Mouse (Mus musculus) testis, adult 2 months (tissue): ENCODE measurements around the gene Calm3.

Source experiments
- CTCF ChIP-seq: fragments of 200-500 bp; IDR thresholded peaks from 2 replicates; pipeline ENCODE4 v1.5.1; 2012; ENCODE audit warnings: low read depth, mild to moderate bottlenecking, inconsistent platforms, low read length, moderate library complexity; ENCODE audit not compliant: control insufficient read depth, insufficient read depth, insufficient replicate concordance
- POLR2A ChIP-seq: fragments of 200-500 bp; IDR thresholded peaks from 2 replicates; pipeline ENCODE4 v1.6.1; 2012; ENCODE audit warnings: low read depth, mild to moderate bottlenecking, inconsistent platforms, low read length, moderate library complexity; ENCODE audit not compliant: control insufficient read depth

- no peak for TF ChIP-seq CTCF
- TF ChIP-seq POLR2A = no peak
These were observed 20.4 kb downstream of the Calm3 start for GRCm38 (mm10) chr7:16903439-16903955.
